Mouse (Mus musculus): Measurements from ENCODE around the gene Gfer. TPM values are rescaled to one million over a fixed set of nuclear protein-coding genes. Genes with fewer than 3 reads are reported as not detected.

Gene Gfer
- polyA plus RNA-seq, 1 experiment from 2014 or later, result 27.7 TPM

GRCm38 (mm10) chr17:24658017-24658758 lies 37.8 kb downstream of the Gfer start, which contains the start of gene Npw:
Gene Npw (minus strand): TSS chr17:24658457.
- Histone ChIP-seq H3K4me3 (ENCODE audit: low read depth, low read length) (peak within 1 kb of the TSS; percentile 36), H3K27ac (replicated peaks) (no peak within 1 kb of the TSS), H3K9ac (ENCODE audit: low read length) (peak within 1 kb of the TSS; percentile 59), H3K36me3 (ENCODE audit: control insufficient read depth, insufficient read depth, low read length) (no peaks in the 10 kb centered on the region), H3K27me3 (ENCODE audit: control insufficient read depth, insufficient read depth, low read length) (no peaks in the 10 kb centered on the region; the same call in 1 of the 2 replicates), H3K9me3 (ENCODE audit: control insufficient read depth, low read length) (no peaks in the 10 kb centered on the region), H3K4me1 (replicated peaks; ENCODE audit: control insufficient read depth, insufficient read depth) (peaks cover 6% of the 10 kb centered on the region; the same call in 1 of the 2 replicates), H3K4me2 (replicated peaks; ENCODE audit: low read depth) (peak within 1 kb of the TSS; percentile 69)
- ATAC-seq (ENCODE audit: low FRiP score, low TSS enrichment) (peak; percentile 41), DNase-seq (ENCODE audit: low spot score) (peak; percentile 66)
- 1% methylated on average over 44 of the region's 47 CpGs for WGBS
- TF ChIP-seq CTCF (IDR thresholded peaks at IDR 0.05; ENCODE audit: low read depth) (no peak), EP300 (optimal IDR thresholded peaks at IDR 0.05) (no peak)

DNA sequence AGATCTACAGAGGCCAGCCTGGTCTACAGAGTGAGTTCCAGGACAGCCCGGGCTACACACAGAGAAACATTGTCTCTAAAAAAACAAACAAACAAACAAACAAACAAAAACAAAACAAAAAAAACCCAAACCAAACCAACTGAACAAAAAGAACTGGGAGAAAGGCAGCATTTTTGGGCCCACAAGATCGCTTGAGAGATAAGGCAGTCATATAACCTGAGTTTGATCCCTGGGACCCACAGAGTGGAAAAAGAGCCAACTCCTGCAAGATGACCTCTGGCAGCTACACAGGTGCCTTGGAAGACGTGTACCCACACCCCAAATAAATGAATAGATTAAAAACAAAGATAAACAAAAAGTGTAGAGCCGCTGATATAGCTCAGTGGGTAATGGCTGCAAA lies 41.0 kb downstream of the Gfer start:
- Histone ChIP-seq H3K27ac (replicated peaks) (no peak overlapping the region), H3K4me1 (replicated peaks; ENCODE audit: control insufficient read depth, insufficient read depth) (peaks cover 6% of the 10 kb centered on the region; the same call in 1 of the 2 replicates), H3K4me2 (replicated peaks; ENCODE audit: low read depth) (no peak overlapping the region), H3K9ac (ENCODE audit: low read length) (no peak overlapping the region), H3K36me3 (ENCODE audit: control insufficient read depth, insufficient read depth, low read length) (no peaks in the 10 kb centered on the region), H3K9me3 (ENCODE audit: control insufficient read depth, low read length) (no peaks in the 10 kb centered on the region), H3K27me3 (ENCODE audit: control insufficient read depth, insufficient read depth, low read length) (no peaks in the 10 kb centered on the region; the same call in 1 of the 2 replicates), H3K4me3 (ENCODE audit: low read depth, low read length) (no peak overlapping the region)
- no peak for DNase-seq (ENCODE audit: low spot score)
- WGBS, result 71% methylated on average over 4 of the region's 4 CpGs
- TF ChIP-seq EP300 (optimal IDR thresholded peaks at IDR 0.05) (no peak), CTCF (IDR thresholded peaks at IDR 0.05; ENCODE audit: low read depth) (no peak)
- no peak for ATAC-seq (ENCODE audit: low FRiP score, low TSS enrichment)

- H3K9ac ChIP-seq (ENCODE audit: low read length), result no peak overlapping the region
- peak overlapping the region; percentile 56 for H3K4me2 ChIP-seq (replicated peaks; ENCODE audit: low read depth)
- peak overlapping the region; percentile 21; the same call in 1 of the 2 replicates for H3K4me3 ChIP-seq (ENCODE audit: low read depth, low read length)
- no peaks in the 10 kb centered on the region for H3K36me3 ChIP-seq (ENCODE audit: control insufficient read depth, insufficient read depth, low read length)
- H3K27me3 ChIP-seq (ENCODE audit: control insufficient read depth, insufficient read depth, low read length), result no peaks in the 10 kb centered on the region; the same call in 1 of the 2 replicates
- WGBS, result 3% methylated on average over 19 of the region's 19 CpGs
- no peaks in the 10 kb centered on the region for H3K9me3 ChIP-seq (ENCODE audit: control insufficient read depth, low read length)
- DNase-seq (ENCODE audit: low spot score) (peak; percentile 87), ATAC-seq (ENCODE audit: low FRiP score, low TSS enrichment) (peak; percentile 68)
- TF ChIP-seq CTCF (IDR thresholded peaks at IDR 0.05; ENCODE audit: low read depth), result peak; percentile 99
- no peak for TF ChIP-seq EP300 (optimal IDR thresholded peaks at IDR 0.05)
- H3K4me1 ChIP-seq (replicated peaks; ENCODE audit: control insufficient read depth, insufficient read depth), result peaks cover 6% of the 10 kb centered on the region; the same call in 1 of the 2 replicates
- H3K27ac ChIP-seq (replicated peaks), result no peak overlapping the region; the same call in 1 of the 2 replicates
These were observed 41.8 kb downstream of the Gfer start for GRCm38 (mm10) chr17:24653967-24654710.

GRCm38 (mm10) chr17:24651835-24652234 lies 44.1 kb downstream of the Gfer start:
- WGBS, result 56% methylated on average over 3 of the region's 3 CpGs
- H3K9ac ChIP-seq (ENCODE audit: low read length), result no peak overlapping the region
- no peak for DNase-seq (ENCODE audit: low spot score)
- no peak for ATAC-seq (ENCODE audit: low FRiP score, low TSS enrichment)
- TF ChIP-seq CTCF (IDR thresholded peaks at IDR 0.05; ENCODE audit: low read depth) (no peak), EP300 (optimal IDR thresholded peaks at IDR 0.05) (no peak)
- H3K4me3 ChIP-seq (ENCODE audit: low read depth, low read length), result no peak overlapping the region
- no peaks in the 10 kb centered on the region for H3K36me3 ChIP-seq (ENCODE audit: control insufficient read depth, insufficient read depth, low read length)
- H3K9me3 ChIP-seq (ENCODE audit: control insufficient read depth, low read length), result no peaks in the 10 kb centered on the region
- H3K4me2 ChIP-seq (replicated peaks; ENCODE audit: low read depth), result no peak overlapping the region
- H3K4me1 ChIP-seq (replicated peaks; ENCODE audit: control insufficient read depth, insufficient read depth), result no peaks in the 10 kb centered on the region
- H3K27ac ChIP-seq (replicated peaks), result no peak overlapping the region
- H3K27me3 ChIP-seq (ENCODE audit: control insufficient read depth, insufficient read depth, low read length), result no peaks in the 10 kb centered on the region

- Histone ChIP-seq H3K4me1 (replicated peaks; ENCODE audit: control insufficient read depth, insufficient read depth) (no peaks in the 10 kb centered on the region), H3K27ac (replicated peaks) (no peak overlapping the region), H3K4me3 (ENCODE audit: low read depth, low read length) (no peak overlapping the region), H3K4me2 (replicated peaks; ENCODE audit: low read depth) (no peak overlapping the region), H3K36me3 (ENCODE audit: control insufficient read depth, insufficient read depth, low read length) (no peaks in the 10 kb centered on the region), H3K9me3 (ENCODE audit: control insufficient read depth, low read length) (no peaks in the 10 kb centered on the region), H3K27me3 (ENCODE audit: control insufficient read depth, insufficient read depth, low read length) (no peaks in the 10 kb centered on the region), H3K9ac (ENCODE audit: low read length) (no peak overlapping the region)
- TF ChIP-seq EP300 (optimal IDR thresholded peaks at IDR 0.05), result no peak
- no peak for TF ChIP-seq CTCF (IDR thresholded peaks at IDR 0.05; ENCODE audit: low read depth)
- ATAC-seq (ENCODE audit: low FRiP score, low TSS enrichment) (no peak), DNase-seq (ENCODE audit: low spot score) (no peak)
- 79% methylated on average over 4 of the region's 4 CpGs for WGBS
These were observed 45.2 kb downstream of the Gfer start for GRCm38 (mm10) chr17:24650766-24651165.

Measured in stomach, postnatal 0 days (tissue).